Mouse (Mus musculus): ENCODE measurements around the gene Pcp4l1. TPM values are rescaled to one million over a fixed set of nuclear protein-coding genes. Genes with fewer than 3 reads are reported as not detected.

Gene Pcp4l1
- total RNA-seq, 2 experiments from 2014 or later: 76.7 to 113 TPM

DNA sequence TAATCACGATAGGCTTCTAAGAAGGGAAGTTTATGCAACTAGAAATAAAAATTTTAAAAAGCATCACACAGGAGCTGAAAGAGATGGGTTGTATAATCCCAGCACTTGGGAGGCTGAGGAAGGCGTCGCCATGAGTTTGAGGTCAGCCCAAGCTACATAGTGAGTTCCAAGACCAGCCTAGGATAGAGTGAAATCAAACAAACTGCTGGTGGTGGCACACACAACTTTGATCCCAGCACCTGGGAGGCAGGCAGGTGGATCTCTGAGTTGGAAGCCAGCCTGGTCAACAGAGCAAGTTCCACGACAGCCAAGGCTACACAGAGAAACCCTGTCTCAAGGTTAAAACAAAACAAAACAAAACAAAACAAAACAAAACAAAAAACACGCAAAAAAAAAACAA is 36.3 kb upstream of the Pcp4l1 start:
- Histone ChIP-seq H3K4me3 (no peak overlapping the region), H3K27ac (no peak overlapping the region)
- no peak for DNase-seq (ENCODE audit: extremely low spot score in 1 of 2, low spot score in 2 of 2)
- TF ChIP-seq CTCF (IDR thresholded peaks at IDR 0.05): no peak
- intact Hi-C loops (cut with DNase I): no loop called here

DNA sequence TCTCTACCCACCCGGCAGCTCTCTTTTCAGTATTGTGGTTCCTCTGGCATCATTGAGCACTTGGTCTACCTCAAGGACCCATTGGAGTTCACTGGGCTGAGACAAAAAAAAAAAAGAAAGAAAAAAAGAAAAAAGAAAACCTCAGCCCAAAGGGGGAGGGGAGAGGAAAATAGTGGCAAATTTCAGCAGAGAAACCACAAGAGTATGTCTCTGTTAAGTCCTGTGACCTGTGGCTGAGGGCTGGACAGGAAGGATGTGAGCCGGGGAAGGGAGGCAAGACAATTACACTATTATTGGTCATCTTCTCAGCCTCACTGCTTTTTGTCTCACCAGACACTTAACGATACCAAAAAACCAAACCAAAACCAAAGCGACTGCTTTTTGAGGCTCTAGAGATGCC is 35.8 kb upstream of the Pcp4l1 start:
- intact Hi-C loops (cut with DNase I): no loop called here

DNA sequence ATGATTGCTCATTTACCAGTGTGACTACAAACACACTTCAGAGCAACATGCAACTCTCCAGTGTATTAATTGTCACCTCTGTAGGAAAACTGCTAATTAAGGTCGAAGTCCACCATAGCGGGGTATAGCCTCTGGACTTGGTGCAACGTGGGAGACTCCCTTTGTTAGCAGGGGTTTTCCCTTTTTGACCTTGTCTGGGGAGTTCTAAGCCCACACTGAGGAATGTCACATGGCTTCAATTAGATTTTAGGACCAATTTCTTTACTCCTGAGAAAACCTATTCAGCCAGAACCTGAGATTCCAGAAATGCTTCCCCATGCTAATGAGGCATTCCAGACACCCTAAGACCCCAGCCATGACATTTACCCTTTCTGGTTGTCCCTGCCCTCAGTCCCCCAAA is 34.1 kb upstream of the Pcp4l1 start:
- Histone ChIP-seq H3K27ac (no peak overlapping the region), H3K4me3 (no peak overlapping the region)
- intact Hi-C loops (cut with DNase I): no loop called here
- TF ChIP-seq CTCF (IDR thresholded peaks at IDR 0.05): no peak
- DNase-seq (ENCODE audit: extremely low spot score in 1 of 2, low spot score in 2 of 2): no peak

More for the DNA sequence above, 35.8 kb upstream of the Pcp4l1 start:
- DNase-seq (ENCODE audit: extremely low spot score in 1 of 2, low spot score in 2 of 2): no peak
- TF ChIP-seq CTCF (IDR thresholded peaks at IDR 0.05): no peak
- no peak overlapping the region for H3K4me3 ChIP-seq
- no peak overlapping the region for H3K27ac ChIP-seq

DNA sequence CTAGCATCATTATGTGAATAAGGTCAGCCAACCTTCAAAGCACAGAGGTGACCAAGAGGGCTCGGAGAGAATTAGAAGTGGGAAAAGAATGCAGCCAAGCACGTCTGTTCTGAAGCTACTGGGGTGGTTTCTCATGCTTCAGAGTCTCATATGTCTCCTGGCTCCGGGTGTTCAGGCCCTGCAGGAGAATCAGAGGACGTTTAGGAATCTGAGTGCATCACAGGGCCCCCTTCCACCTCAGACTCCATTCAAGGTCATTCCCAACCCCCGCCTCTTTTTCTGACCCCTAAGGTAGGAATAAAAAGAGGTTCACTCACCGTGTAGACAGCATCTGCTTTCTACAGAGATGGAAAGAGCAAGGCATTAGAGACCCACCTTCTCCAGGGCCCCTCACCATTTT is 33.7 kb upstream of the Pcp4l1 start:
- H3K4me3 ChIP-seq: no peak overlapping the region
- no peak overlapping the region for H3K27ac ChIP-seq
- intact Hi-C loops (cut with DNase I): no loop called here
- no peak for DNase-seq (ENCODE audit: extremely low spot score in 1 of 2, low spot score in 2 of 2)
- TF ChIP-seq CTCF (IDR thresholded peaks at IDR 0.05): no peak

DNA sequence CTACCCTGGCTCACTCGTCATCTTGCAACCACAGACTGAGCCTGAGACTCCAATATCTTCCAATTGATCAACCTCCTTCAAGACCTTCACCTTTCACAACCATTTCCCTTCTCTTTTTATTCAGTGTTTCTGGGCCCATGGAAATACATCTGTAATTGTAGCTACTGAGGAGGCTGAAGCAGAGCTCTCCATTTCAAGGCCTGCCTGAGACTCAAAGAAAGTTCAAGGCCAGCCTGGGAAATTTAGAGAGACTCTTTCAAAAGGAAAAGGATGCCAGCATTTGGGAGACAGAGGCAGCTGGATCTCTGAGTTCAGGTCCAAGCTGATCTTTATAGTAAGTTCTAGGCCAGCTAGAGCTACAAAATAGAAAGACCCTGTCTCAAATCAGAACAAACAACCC is 31.8 kb upstream of the Pcp4l1 start:
- Histone ChIP-seq H3K4me3 (no peak overlapping the region), H3K27ac (no peak overlapping the region)
- intact Hi-C loops (cut with DNase I): no loop called here
- TF ChIP-seq CTCF (IDR thresholded peaks at IDR 0.05): no peak
- DNase-seq (ENCODE audit: extremely low spot score in 1 of 2, low spot score in 2 of 2): no peak

DNA sequence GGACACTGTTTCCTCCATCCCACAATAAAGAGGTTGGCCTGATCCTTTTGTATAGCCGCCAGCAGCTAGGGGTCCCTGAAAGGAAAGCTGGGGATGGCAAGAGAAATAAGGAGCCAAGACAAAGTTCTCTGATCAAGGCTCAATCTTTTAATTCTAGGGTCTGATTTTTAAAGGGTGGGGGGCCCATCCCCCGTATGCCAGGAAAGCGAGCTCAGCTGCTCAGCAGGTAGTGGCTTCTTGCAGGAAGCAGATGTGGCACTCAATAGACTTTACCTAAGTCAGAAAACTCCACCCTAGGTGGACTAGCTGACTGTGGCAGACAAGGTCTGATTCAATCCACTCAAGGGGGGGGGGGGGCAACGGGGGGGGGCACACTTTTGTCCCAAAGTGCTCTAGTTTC is 30.7 kb upstream of the Pcp4l1 start:
- DNase-seq (ENCODE audit: extremely low spot score in 1 of 2, low spot score in 2 of 2): no peak
- Histone ChIP-seq H3K4me3 (no peak overlapping the region), H3K27ac (no peak overlapping the region)
- no peak for TF ChIP-seq CTCF (IDR thresholded peaks at IDR 0.05)
- intact Hi-C loops (cut with DNase I): no loop called here

DNA sequence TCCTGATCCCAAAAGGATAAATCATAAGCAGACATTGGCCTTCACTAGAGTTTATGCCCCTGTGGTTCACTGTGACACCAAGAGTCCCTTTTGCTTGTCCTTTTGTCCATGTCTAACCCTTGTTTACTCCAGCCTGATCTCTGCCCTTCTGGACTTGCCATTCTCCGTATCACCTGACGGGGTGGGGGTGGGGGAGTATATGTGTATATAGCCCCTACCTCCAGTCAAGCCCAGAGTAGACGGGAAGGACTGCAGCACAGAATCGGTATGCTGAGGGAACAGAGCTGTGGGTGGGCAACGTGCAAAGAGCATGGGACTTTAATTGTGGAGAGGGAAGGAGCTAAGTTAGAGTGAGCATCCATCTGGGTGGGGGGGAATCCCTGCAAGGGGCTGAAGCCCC is 28.8 kb upstream of the Pcp4l1 start, which contains the start of gene Apoa2:
Gene Apoa2 (plus strand): TSS at position 198 of the 400 bp plus-strand sequence.
- DNase-seq (ENCODE audit: extremely low spot score in 1 of 2, low spot score in 2 of 2): no peak
- Histone ChIP-seq H3K27ac (no peak within 1 kb of the TSS), H3K4me3 (no peak within 1 kb of the TSS)
- intact Hi-C loops (cut with DNase I): no loop called here
- TF ChIP-seq CTCF (IDR thresholded peaks at IDR 0.05): no peak

DNA sequence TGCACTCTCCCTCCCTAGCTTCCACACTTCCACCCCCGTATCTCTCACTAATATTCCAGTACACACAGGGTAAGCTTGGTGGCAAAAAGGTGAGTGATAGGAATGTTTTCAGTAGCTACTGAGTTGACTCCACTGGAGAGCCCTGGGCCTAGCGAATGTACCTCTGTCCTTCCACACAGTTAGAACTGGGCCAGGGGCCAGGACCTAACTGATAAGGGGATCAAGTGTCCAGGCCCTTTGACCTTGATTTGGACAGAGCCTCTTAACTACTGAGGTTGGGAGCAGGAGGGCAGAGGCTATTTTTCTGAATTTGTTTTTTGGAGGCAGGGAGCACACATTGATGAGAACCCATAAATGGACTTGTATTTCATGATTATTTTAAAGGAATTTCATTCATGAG is 27.7 kb upstream of the Pcp4l1 start:
- no peak overlapping the region for H3K4me3 ChIP-seq
- H3K27ac ChIP-seq: no peak overlapping the region
- intact Hi-C loops (cut with DNase I): loop anchor here (2.0 kb wide), 1 partner anchor 33 kb away; no protein-coding TSS in a partner anchor
- DNase-seq (ENCODE audit: extremely low spot score in 1 of 2, low spot score in 2 of 2): no peak
- no peak for TF ChIP-seq CTCF (IDR thresholded peaks at IDR 0.05)

DNA sequence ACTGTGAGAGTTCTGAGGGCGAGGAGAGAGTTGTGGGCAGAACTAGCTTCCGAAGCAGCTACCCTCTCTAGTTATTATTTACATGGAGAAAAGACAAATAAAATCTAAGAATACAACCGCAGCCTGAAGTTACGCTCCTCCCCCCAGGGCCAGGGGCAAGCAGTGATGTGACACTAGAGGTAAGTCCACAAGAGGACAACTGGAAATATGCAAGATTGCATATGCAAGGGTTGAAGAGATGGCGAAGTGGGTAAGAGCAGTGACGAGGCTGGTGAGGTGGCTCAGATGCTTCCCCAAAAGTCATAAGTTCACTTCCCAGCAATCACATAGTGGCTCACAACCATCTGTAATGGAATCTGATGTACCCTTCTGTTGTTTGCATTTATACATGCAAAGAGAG is 27.1 kb upstream of the Pcp4l1 start:
- intact Hi-C loops (cut with DNase I): loop anchor here (2.0 kb wide), 1 partner anchor 34 kb away; no protein-coding TSS in a partner anchor
- peak overlapping the region; percentile 77 for H3K4me3 ChIP-seq

DNA sequence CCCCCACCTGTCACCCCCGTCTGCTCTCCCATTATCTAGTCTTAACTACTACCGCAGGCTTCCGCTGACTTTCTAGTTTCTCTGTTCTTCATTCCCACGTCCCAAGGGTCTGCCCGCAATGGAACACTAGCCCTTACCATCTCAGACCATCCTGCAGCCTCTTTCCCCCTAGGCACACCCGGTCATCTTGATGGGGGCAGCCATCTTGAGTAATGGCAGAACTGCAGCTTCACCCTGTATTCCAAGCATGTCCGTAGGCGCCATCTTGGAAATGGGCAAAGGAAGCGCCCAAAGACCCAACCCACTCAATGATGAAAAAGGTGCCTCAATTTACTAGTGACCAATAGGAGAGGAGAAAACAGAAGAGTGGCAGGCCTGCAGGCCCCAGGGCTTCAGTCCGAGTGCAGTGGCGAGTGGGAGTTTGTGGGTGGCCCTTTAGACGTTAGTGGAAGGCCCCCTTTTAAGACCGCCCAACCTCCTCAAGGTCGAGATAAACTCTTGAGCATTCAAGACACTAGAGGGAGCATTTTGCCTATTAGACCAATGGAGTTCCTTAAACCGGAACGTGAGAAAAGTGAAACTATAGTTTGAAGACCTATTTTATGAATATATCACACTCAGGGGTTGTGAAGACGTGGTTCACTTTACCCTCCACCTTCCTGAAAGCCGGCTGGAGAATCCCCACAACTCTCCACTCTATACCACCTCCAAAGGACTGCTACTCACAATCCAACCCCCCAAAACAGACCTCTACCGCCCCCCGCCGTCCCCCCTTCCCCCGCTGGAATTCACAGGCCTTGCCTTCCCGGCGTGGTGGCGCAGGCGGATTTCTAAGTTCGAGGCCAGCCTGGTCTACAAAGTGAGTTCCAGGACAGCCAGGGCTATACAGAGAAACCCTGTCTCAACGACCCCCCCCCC is 26.4 kb upstream of the Pcp4l1 start, which contains the start of gene Tomm40l:
Gene Tomm40l (minus strand): TSS at position 277 of the 918 bp plus-strand sequence.
- Histone ChIP-seq H3K4me3 (peak within 1 kb of the TSS; percentile 77), H3K27ac (peak within 1 kb of the TSS; percentile 86)
- DNase-seq (ENCODE audit: extremely low spot score in 1 of 2, low spot score in 2 of 2): peak; percentile 85 to 92
- intact Hi-C loops (cut with DNase I): loop anchor here (1.0 to 2.0 kb wide), 2 partner anchors 25 to 34 kb away; no protein-coding TSS in a partner anchor
- TF ChIP-seq CTCF (IDR thresholded peaks at IDR 0.05): peak; percentile 75

More for the DNA sequence above, 27.1 kb upstream of the Pcp4l1 start:
- H3K27ac ChIP-seq: peak overlapping the region; percentile 80
- no peak for DNase-seq (ENCODE audit: extremely low spot score in 1 of 2, low spot score in 2 of 2)
- TF ChIP-seq CTCF (IDR thresholded peaks at IDR 0.05): no peak

DNA sequence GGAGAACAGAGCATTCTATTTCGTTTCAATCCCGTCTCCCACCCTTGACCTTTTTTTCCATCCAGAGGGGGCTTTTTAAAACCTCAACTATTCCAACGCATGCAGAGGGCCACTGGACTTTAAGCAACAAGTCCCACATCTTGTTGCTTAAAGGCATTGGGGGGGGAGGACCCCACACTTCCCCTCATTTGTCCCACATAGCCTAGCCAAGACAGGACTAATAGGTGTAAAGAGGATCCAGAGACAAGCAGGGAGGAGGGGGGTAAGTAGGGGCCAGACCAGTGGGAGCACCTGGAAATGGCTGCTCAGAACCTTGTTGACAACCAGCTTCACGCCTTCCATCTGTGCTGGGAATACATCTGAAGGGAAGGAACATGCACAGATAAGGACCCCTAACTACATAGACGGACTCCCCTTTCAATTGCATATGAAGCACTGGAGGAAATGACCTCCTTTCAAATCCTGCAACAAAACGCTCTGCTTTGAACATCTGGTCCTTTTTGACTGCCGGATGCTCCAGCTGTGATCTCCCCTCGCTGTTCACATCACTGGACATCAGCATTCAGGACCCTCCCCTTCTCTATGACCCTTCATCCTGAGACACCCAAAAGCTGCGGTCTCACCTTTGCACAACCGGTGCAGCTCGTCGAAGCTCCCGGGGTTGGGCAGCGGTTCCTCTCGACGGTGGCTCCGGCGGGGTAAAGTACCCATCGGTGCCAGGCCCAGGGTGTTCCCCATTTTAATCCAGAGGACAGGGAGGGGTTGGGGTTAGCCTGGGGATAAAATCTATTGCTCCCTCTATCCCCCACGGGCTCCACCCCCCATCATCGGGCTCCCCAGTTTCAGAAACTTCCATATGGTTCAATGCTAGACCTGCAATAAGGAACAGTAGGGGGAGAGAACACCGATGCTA is 25.5 kb upstream of the Pcp4l1 start:
- intact Hi-C loops (cut with DNase I): loop anchor here (1.0 to 2.0 kb wide), 6 partner anchors 26 to 111 kb away; partner anchors contain the start of genes Mpz and Sdhc
- peak; percentile 29 to 39 for DNase-seq (ENCODE audit: extremely low spot score in 1 of 2, low spot score in 2 of 2)
- Histone ChIP-seq H3K27ac (peak overlapping the region; percentile 86), H3K4me3 (peak overlapping the region; percentile 77)
- TF ChIP-seq CTCF (IDR thresholded peaks at IDR 0.05): no peak

Data from left cerebral cortex, adult 2 months (tissue).